Mouse (Mus musculus): ENCODE data around the gene Tgfbr2. TPM values are rescaled to one million over a fixed set of nuclear protein-coding genes. Genes with fewer than 3 reads are reported as not detected.

The Tgfbr2 gene
- polyA plus RNA-seq, 1 experiment: 8.1 TPM

DNA sequence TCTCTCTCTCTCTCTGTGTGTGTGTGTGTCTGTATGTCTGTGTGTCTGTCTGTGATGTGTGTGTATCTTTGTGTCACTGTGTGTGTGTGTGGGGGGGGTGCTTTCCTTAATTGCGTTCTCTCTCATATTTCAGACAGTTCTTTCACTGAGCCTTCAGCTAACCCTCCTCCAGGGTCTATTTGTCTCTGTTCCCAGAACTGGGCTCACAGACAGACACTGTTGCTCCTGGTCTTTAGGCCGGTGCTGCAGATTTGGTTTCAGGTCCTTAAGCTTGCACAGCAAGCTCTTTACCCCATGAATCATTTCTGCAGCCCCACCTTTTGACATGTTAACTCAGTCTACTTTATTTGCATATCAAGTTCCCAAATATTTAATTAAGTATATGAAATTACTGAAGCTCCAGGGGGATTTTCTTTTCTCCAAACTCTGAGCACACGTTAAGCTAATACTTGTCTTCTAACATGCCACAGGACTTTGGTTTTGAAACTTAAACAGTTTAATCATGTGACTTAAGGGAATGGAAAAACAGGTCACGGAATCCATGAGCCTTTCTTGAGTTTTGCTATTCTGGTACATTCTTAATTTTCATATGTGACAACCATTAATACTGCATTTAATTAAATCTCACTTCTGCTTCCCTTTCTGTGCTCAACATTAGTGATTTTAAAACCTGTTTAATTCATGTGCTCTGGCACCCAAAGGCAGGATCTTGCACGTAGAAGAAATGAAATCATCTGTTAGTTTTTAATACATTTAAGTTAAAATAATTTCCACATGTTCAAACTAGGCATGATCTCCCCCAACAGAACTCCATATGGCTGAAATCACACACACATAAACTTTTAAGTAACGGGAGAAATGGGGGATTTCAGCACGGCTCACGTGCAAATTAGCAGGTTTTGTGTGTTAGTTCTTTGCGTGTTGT, 44.3 kb upstream of the Tgfbr2 start:
- Histone ChIP-seq H3K27me3 (ENCODE audit: control insufficient read depth, insufficient read depth, low read length) (no peaks in the 10 kb centered on the region), H3K4me1 (ENCODE audit: control insufficient read depth, insufficient read depth, low read length) (no peaks in the 10 kb centered on the region), H3K27ac (ENCODE audit: insufficient read depth, low read length) (no peak overlapping the region), H3K4me3 (replicated peaks; ENCODE audit: insufficient read depth, low read depth, low read length) (no peak overlapping the region)
- WGBS: 83% methylated on average over 9 of the region's 9 CpGs
- TF ChIP-seq POLR2A (IDR thresholded peaks at IDR 0.05; ENCODE audit: borderline replicate concordance, insufficient read depth, low read length) (no peak), CTCF (IDR thresholded peaks at IDR 0.05; ENCODE audit: borderline replicate concordance, insufficient read depth, low read depth, low read length) (no peak)
- no peak for DNase-seq

DNA sequence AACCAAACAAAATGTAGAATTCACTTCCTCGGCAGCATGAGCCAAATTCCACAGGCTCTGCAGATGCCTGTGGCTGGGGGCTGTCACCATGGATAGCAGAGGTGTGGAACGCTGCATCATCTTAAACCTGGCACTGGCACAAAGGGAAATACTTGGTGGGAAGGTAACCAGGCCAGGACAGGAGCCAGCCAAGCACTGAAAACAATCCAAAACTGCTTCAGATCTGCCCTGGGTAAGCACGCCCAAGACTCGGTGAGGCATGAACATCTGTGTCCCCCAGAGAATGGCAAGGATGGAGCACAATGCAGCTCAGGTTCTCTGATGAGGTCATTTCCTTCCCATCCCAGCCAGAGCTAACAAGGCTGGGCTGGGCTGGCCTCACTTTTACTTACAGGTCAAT, 43.6 kb upstream of the Tgfbr2 start:
- DNase-seq: no peak
- H3K4me3 ChIP-seq (replicated peaks; ENCODE audit: insufficient read depth, low read depth, low read length): no peak overlapping the region
- H3K4me1 ChIP-seq (ENCODE audit: control insufficient read depth, insufficient read depth, low read length): no peaks in the 10 kb centered on the region
- no peak overlapping the region for H3K27ac ChIP-seq (ENCODE audit: insufficient read depth, low read length)
- WGBS: 11% methylated on average over 4 of the region's 4 CpGs
- H3K27me3 ChIP-seq (ENCODE audit: control insufficient read depth, insufficient read depth, low read length): no peaks in the 10 kb centered on the region
- TF ChIP-seq CTCF (IDR thresholded peaks at IDR 0.05; ENCODE audit: borderline replicate concordance, insufficient read depth, low read depth, low read length): no peak
- no peak for TF ChIP-seq POLR2A (IDR thresholded peaks at IDR 0.05; ENCODE audit: borderline replicate concordance, insufficient read depth, low read length)

DNA sequence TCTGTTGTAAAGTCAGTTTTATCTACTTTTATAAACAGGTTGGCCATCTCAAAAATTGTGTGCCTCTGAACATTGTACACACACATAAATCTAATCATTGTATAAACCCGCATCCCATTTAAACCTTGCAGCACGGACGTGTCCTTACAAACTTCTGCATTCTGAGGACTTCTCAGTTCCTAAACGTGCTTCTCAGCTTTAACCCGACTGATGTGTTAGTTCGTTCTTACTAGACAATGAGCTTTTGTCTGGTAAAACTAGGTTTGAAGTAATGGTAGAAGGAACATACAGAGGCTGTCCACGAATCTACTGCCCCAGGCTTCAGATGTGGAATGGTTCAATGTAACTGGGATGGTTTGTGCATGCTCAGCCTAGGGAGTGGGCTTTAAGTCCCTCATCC, 41.9 kb upstream of the Tgfbr2 start:
- 92% methylated on average over 7 of the region's 7 CpGs for WGBS
- DNase-seq: no peak
- Histone ChIP-seq H3K27ac (ENCODE audit: insufficient read depth, low read length) (no peak overlapping the region), H3K27me3 (ENCODE audit: control insufficient read depth, insufficient read depth, low read length) (no peaks in the 10 kb centered on the region), H3K4me1 (ENCODE audit: control insufficient read depth, insufficient read depth, low read length) (no peaks in the 10 kb centered on the region), H3K4me3 (replicated peaks; ENCODE audit: insufficient read depth, low read depth, low read length) (no peak overlapping the region)
- TF ChIP-seq CTCF (IDR thresholded peaks at IDR 0.05; ENCODE audit: borderline replicate concordance, insufficient read depth, low read depth, low read length) (no peak), POLR2A (IDR thresholded peaks at IDR 0.05; ENCODE audit: borderline replicate concordance, insufficient read depth, low read length) (no peak)

DNA sequence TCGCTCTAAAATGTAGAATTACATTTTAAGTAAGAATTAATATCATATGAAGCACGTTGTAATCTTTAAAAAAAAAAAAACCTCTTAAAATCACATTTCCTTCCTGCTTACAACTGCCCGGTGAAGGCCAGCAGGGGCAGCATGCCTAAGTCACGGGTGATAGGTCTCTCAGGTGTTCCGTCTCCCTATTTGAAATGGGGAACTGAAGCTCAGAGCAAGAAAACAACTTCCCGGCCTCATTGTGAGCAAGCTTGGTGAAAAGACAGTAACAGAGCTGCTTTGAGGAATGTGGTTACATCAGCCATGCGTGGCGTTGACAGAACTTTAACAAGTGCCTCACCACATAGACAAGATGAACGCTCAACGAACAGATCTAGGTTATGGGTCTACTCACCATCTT, 41.5 kb upstream of the Tgfbr2 start:
- 91% methylated on average over 10 of the region's 10 CpGs for WGBS
- DNase-seq: no peak
- Histone ChIP-seq H3K27me3 (ENCODE audit: control insufficient read depth, insufficient read depth, low read length) (no peaks in the 10 kb centered on the region), H3K27ac (ENCODE audit: insufficient read depth, low read length) (no peak overlapping the region), H3K4me1 (ENCODE audit: control insufficient read depth, insufficient read depth, low read length) (no peaks in the 10 kb centered on the region), H3K4me3 (replicated peaks; ENCODE audit: insufficient read depth, low read depth, low read length) (no peak overlapping the region)
- TF ChIP-seq POLR2A (IDR thresholded peaks at IDR 0.05; ENCODE audit: borderline replicate concordance, insufficient read depth, low read length) (no peak), CTCF (IDR thresholded peaks at IDR 0.05; ENCODE audit: borderline replicate concordance, insufficient read depth, low read depth, low read length) (no peak)

DNA sequence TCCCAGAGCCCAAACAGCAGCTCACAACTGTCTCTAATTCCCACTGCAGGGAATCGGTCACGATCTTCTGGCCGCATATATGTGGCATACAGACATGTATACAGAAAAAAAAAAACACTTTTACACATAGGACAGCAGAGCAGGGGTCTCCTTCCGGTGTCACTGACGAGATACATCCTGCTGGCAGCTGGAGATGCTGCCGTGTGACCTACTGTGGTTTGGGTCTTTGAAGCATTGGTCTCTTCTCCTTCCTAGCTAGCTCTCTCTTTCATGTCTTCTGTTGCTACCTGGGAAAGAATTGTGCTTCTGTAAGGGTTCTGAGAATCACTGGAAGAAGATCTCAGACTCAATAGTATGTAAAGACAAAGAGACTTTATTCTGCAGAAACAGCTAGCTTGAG, 39.1 kb upstream of the Tgfbr2 start:
- WGBS: 91% methylated on average over 6 of the region's 6 CpGs
- no peak for DNase-seq
- H3K4me1 ChIP-seq (ENCODE audit: control insufficient read depth, insufficient read depth, low read length): no peaks in the 10 kb centered on the region
- no peak overlapping the region for H3K4me3 ChIP-seq (replicated peaks; ENCODE audit: insufficient read depth, low read depth, low read length)
- no peak for TF ChIP-seq CTCF (IDR thresholded peaks at IDR 0.05; ENCODE audit: borderline replicate concordance, insufficient read depth, low read depth, low read length)
- no peak for TF ChIP-seq POLR2A (IDR thresholded peaks at IDR 0.05; ENCODE audit: borderline replicate concordance, insufficient read depth, low read length)
- no peaks in the 10 kb centered on the region for H3K27me3 ChIP-seq (ENCODE audit: control insufficient read depth, insufficient read depth, low read length)
- H3K27ac ChIP-seq (ENCODE audit: insufficient read depth, low read length): no peak overlapping the region

DNA sequence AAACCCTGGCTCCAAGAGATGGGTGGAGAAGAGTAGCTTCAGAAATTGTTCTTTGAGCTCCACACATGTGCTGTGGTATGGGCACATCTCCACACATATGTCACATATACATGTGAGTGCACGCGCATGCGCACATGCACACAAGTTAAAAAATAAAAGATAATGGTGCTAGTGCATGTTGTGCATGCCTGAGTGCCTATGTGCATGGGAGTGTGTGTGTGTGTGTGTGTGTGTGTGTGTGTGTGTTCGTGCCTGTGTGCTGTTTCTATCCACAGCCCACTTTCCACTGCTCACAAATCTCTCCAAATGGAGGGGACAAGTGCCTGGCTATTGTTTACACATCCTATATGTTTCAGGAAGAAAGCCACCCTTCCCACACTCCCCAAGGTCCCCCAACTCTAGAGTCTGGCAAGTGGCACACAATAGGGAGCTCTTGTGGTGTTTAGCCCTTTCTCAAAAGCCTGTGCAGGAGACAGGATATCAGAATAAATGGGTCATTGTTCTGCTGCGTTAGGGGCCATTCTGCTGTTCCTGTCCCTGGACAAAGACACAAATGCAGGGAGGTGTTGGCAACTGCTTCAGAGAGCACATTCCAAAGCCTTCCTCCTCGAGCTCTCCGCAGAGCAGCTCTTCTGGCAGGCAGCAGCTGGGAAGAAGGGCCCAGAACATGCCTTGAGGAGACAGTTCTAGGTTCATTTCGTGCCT, 37.9 kb upstream of the Tgfbr2 start:
- no peak overlapping the region for H3K27ac ChIP-seq (ENCODE audit: insufficient read depth, low read length)

DNA sequence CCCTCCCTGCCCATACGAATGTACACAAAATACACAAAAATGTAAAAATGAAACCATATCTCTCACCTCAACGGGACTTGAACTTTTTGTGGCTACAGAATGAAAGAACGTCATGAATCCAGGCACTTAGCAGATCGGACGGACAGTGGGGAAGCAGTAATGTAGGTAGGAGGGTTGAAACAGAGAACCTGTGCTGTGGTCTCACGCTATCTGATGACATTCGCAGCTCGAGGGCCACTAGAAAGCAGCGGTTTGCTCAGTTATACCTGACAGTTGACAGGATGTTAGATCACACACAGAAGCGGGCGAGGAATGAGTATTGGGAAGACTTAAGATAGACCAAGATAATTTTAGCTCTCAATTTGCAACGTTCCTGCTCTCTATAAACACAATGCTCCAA, 36.9 kb upstream of the Tgfbr2 start:
- Histone ChIP-seq H3K4me3 (replicated peaks; ENCODE audit: insufficient read depth, low read depth, low read length) (no peak overlapping the region), H3K4me1 (ENCODE audit: control insufficient read depth, insufficient read depth, low read length) (no peaks in the 10 kb centered on the region), H3K27me3 (ENCODE audit: control insufficient read depth, insufficient read depth, low read length) (no peaks in the 10 kb centered on the region), H3K27ac (ENCODE audit: insufficient read depth, low read length) (no peak overlapping the region)
- WGBS: 89% methylated on average over 12 of the region's 12 CpGs
- TF ChIP-seq CTCF (IDR thresholded peaks at IDR 0.05; ENCODE audit: borderline replicate concordance, insufficient read depth, low read depth, low read length) (no peak), POLR2A (IDR thresholded peaks at IDR 0.05; ENCODE audit: borderline replicate concordance, insufficient read depth, low read length) (no peak)
- DNase-seq: no peak

More for the DNA sequence above, 37.9 kb upstream of the Tgfbr2 start:
- Histone ChIP-seq H3K4me3 (replicated peaks; ENCODE audit: insufficient read depth, low read depth, low read length) (no peak overlapping the region), H3K27me3 (ENCODE audit: control insufficient read depth, insufficient read depth, low read length) (no peaks in the 10 kb centered on the region), H3K4me1 (ENCODE audit: control insufficient read depth, insufficient read depth, low read length) (no peaks in the 10 kb centered on the region)
- WGBS: 63% methylated on average over 8 of the region's 8 CpGs
- TF ChIP-seq CTCF (IDR thresholded peaks at IDR 0.05; ENCODE audit: borderline replicate concordance, insufficient read depth, low read depth, low read length) (no peak), POLR2A (IDR thresholded peaks at IDR 0.05; ENCODE audit: borderline replicate concordance, insufficient read depth, low read length) (no peak)
- DNase-seq: peak in 1 of 2 experiments; percentile 7

Measured in cerebellum, adult 2 months (tissue).